In genomic region chr9:23016733-23017132, GRCm38 (mm10) we compare ENCODE assay signal across 17 mouse cellular contexts.
DNase-seq lines count a peak whose midpoint lies in the region; ATAC-seq and TF ChIP-seq lines count a peak whose summit lies in the region.
"Had no signal": no experiment of that assay in that cellular context is flagged by ENCODE, and none has a peak within 500 bp of the region (broad histone marks: within the 10 kb centered on the region; RNA-seq: fewer than 3 reads in every experiment).

No protein-coding gene starts in this region.

- 98% methylated on average over 1 of the region's 1 CpGs for WGBS in forebrain, postnatal 0 days
- 98% methylated on average over 1 of the region's 1 CpGs for WGBS in forebrain, embryonic 15.5 days
- 92% methylated on average over 1 of the region's 1 CpGs for WGBS in liver, adult 2 months

- H3K4me2 ChIP-seq in forebrain, postnatal 0 days (ENCODE audit: low read depth), result no peak overlapping the region
- H3K4me2 ChIP-seq in forebrain, embryonic 15.5 days (replicated peaks), result no peak overlapping the region
- H3K4me2 ChIP-seq: embryonic facial prominence, embryonic 13.5 days; heart, embryonic 13.5 days; hindbrain, embryonic 15.5 days had no signal

- H3K4me3 ChIP-seq in forebrain, postnatal 0 days (ENCODE audit: low read depth, low read length), result no peak overlapping the region
- H3K4me3 ChIP-seq in forebrain, embryonic 15.5 days, result no peak overlapping the region
- H3K4me3 ChIP-seq in liver, adult 2 months (ENCODE audit: insufficient read depth, low read depth, low read length), result no peak overlapping the region
- H3K4me3 ChIP-seq in E14TG2a.4 (replicated peaks; ENCODE audit: low read length), result no peak overlapping the region
- H3K4me3 ChIP-seq: embryonic facial prominence, embryonic 13.5 days; heart, embryonic 13.5 days; hindbrain, embryonic 15.5 days had no signal

- no peak for TF ChIP-seq POLR2A in liver, adult 2 months (IDR thresholded peaks at IDR 0.05; ENCODE audit: extremely low read depth, insufficient read depth, low read length)

- no peak overlapping the region for H3K27ac ChIP-seq in forebrain, postnatal 0 days (ENCODE audit: low read depth, low read length)
- no peak overlapping the region for H3K27ac ChIP-seq in forebrain, embryonic 15.5 days (replicated peaks)
- H3K27ac ChIP-seq in liver, adult 2 months (replicated peaks; ENCODE audit: insufficient read depth, low read depth, low read length), result no peak overlapping the region
- H3K27ac ChIP-seq: embryonic facial prominence, embryonic 13.5 days; heart, embryonic 13.5 days; hindbrain, embryonic 15.5 days; macrophage had no signal

- H3K27me3 ChIP-seq in forebrain, postnatal 0 days (ENCODE audit: insufficient read depth, low read length), result no peaks in the 10 kb centered on the region; the same call in 1 of the 2 replicates
- no peaks in the 10 kb centered on the region for H3K27me3 ChIP-seq in forebrain, embryonic 15.5 days
- H3K27me3 ChIP-seq in liver, adult 2 months (ENCODE audit: control insufficient read depth, insufficient read depth, low read length), result no peaks in the 10 kb centered on the region
- no peaks in the 10 kb centered on the region; the same call in 1 of the 2 replicates for H3K27me3 ChIP-seq in E14TG2a.4 (ENCODE audit: insufficient read depth, low read length)
- H3K27me3 ChIP-seq: embryonic facial prominence, embryonic 13.5 days; heart, embryonic 13.5 days had no signal

- H3K4me1 ChIP-seq in forebrain, postnatal 0 days (ENCODE audit: insufficient read depth), result no peaks in the 10 kb centered on the region
- peaks cover 7% of the 10 kb centered on the region for H3K4me1 ChIP-seq in forebrain, embryonic 15.5 days
- H3K4me1 ChIP-seq in liver, adult 2 months (ENCODE audit: control insufficient read depth, insufficient read depth, low read length), result no peaks in the 10 kb centered on the region
- H3K4me1 ChIP-seq in E14TG2a.4 (replicated peaks; ENCODE audit: low read depth, low read length), result no peaks in the 10 kb centered on the region

- no peak for DNase-seq in forebrain, postnatal 0 days
- no peak for DNase-seq in liver, adult 2 months (ENCODE audit: extremely low read depth, low read depth, low spot score)
- no peak for DNase-seq in liver
- peak; percentile 2 for DNase-seq in c-Kit-positive CD71-positive TER-119-positive erythroid progenitor cells, embryonic 14.5 days (ENCODE audit: low spot score)
- DNase-seq in frontal cortex, postnatal 10 days (ENCODE audit: low spot score in 2 of 2), result no peak
- no peak for DNase-seq in yolk sac, embryonic 10.5 days (ENCODE audit: low spot score)
- DNase-seq: adrenal gland, postnatal 36 days; cerebellum, adult 9-11 months; gastrocnemius, postnatal 14 days; kidney, postnatal 36 days; right cerebral cortex, postnatal 14 days had no signal

- no peaks in the 10 kb centered on the region for H3K36me3 ChIP-seq in forebrain, postnatal 0 days (ENCODE audit: insufficient read depth)
- no peaks in the 10 kb centered on the region for H3K36me3 ChIP-seq in forebrain, embryonic 15.5 days
- H3K36me3 ChIP-seq in liver, adult 2 months (ENCODE audit: control insufficient read depth, insufficient read depth, low read length), result no peaks in the 10 kb centered on the region
- H3K36me3 ChIP-seq in E14TG2a.4 (ENCODE audit: insufficient read depth, low read length), result no peaks in the 10 kb centered on the region
- H3K36me3 ChIP-seq: embryonic facial prominence, embryonic 13.5 days; heart, embryonic 13.5 days; hindbrain, embryonic 15.5 days had no signal

- no peaks in the 10 kb centered on the region for H3K79me2 ChIP-seq in liver, adult 2 months (ENCODE audit: control insufficient read depth, insufficient read depth, low read length)

- no peak overlapping the region for H3K9ac ChIP-seq in forebrain, postnatal 0 days
- no peak overlapping the region for H3K9ac ChIP-seq in forebrain, embryonic 15.5 days (replicated peaks)
- H3K9ac ChIP-seq in liver, adult 2 months (ENCODE audit: low read depth, low read length), result no peak overlapping the region
- H3K9ac ChIP-seq: embryonic facial prominence, embryonic 13.5 days; heart, embryonic 13.5 days; hindbrain, embryonic 15.5 days had no signal

- H3K9me3 ChIP-seq in forebrain, postnatal 0 days (ENCODE audit: low read length), result no peaks in the 10 kb centered on the region
- peaks cover 3% of the 10 kb centered on the region; the same call in 1 of the 2 replicates for H3K9me3 ChIP-seq in forebrain, embryonic 15.5 days
- H3K9me3 ChIP-seq in E14TG2a.4 (ENCODE audit: low read length), result peaks cover 5% of the 10 kb centered on the region; the same call in 1 of the 2 replicates
- H3K9me3 ChIP-seq: hindbrain, embryonic 15.5 days had no signal

- ATAC-seq in forebrain, postnatal 0 days, result no peak
- ATAC-seq in forebrain, embryonic 15.5 days (replicated peaks), result no peak

- peak; percentile 34; the same call in 1 of the 2 replicates for TF ChIP-seq CTCF in forebrain, postnatal 0 days (IDR thresholded peaks at IDR 0.05; ENCODE audit: low read depth)
- peak; percentile 30; the same call in 1 of the 2 replicates for TF ChIP-seq CTCF in liver, adult 2 months (IDR thresholded peaks at IDR 0.05; ENCODE audit: low read depth, low read length)
- peak; percentile 96 for TF ChIP-seq CTCF in E14TG2a.4 (conservative IDR thresholded peaks at IDR 0.05; ENCODE audit: low read length)

Comparison
In these comparisons a context has a peak if more than half of its experiments do, and no peak if none do; other contexts are left out.
1. CTCF ChIP-seq: peak in every context shown above with its lines; median percentile 96 in E14TG2a.4; 34 in forebrain, postnatal 0 days; 30 in liver, adult 2 months.